In genomic region chrX:82948630-82949029, GRCm38 (mm10) we compare ENCODE assay signal across 8 mouse cellular contexts. TPM values are rescaled to one million over a fixed set of nuclear protein-coding genes. Genes with fewer than 3 reads are reported as not detected.
A peak's percentile ranks its signal among the peaks of the same experiment; 100 is the strongest.
DNase-seq lines count a peak whose midpoint lies in the region; ATAC-seq and TF ChIP-seq lines count a peak whose summit lies in the region.

Dmd (plus strand) TSS chrX:82948870.

- no peak for TF ChIP-seq EP300 in stomach, postnatal 0 days (optimal IDR thresholded peaks at IDR 0.05)

- 55% methylated on average over 3 of the region's 3 CpGs for WGBS in kidney, postnatal 0 days
- WGBS in forebrain, embryonic 10.5 days = 81% methylated on average over 3 of the region's 3 CpGs
- 38% methylated on average over 3 of the region's 3 CpGs for WGBS in heart, embryonic 16.5 days
- 46% methylated on average over 3 of the region's 3 CpGs for WGBS in stomach, postnatal 0 days

- H3K4me1 ChIP-seq in kidney, postnatal 0 days (replicated peaks; ENCODE audit: insufficient read depth, low read length) = no peaks in the 10 kb centered on the region
- H3K4me1 ChIP-seq in forebrain, embryonic 10.5 days = no peaks in the 10 kb centered on the region
- H3K4me1 ChIP-seq in heart, embryonic 16.5 days (ENCODE audit: control insufficient read depth, insufficient read depth, low read length) = no peaks in the 10 kb centered on the region
- H3K4me1 ChIP-seq in stomach, postnatal 0 days (replicated peaks; ENCODE audit: control insufficient read depth, insufficient read depth) = no peaks in the 10 kb centered on the region

- no peaks in the 10 kb centered on the region for H3K36me3 ChIP-seq in kidney, postnatal 0 days (ENCODE audit: insufficient read depth, low read length)
- no peaks in the 10 kb centered on the region for H3K36me3 ChIP-seq in forebrain, embryonic 10.5 days (replicated peaks)
- H3K36me3 ChIP-seq in heart, embryonic 16.5 days (ENCODE audit: control insufficient read depth, insufficient read depth) = no peaks in the 10 kb centered on the region
- H3K36me3 ChIP-seq in stomach, postnatal 0 days (ENCODE audit: control insufficient read depth, insufficient read depth, low read length) = no peaks in the 10 kb centered on the region

- no peak for TF ChIP-seq CTCF in kidney, postnatal 0 days (IDR thresholded peaks at IDR 0.05; ENCODE audit: low read depth)
- no peak for TF ChIP-seq CTCF in stomach, postnatal 0 days (IDR thresholded peaks at IDR 0.05; ENCODE audit: low read depth)

- no peaks in the 10 kb centered on the region for H3K9me3 ChIP-seq in kidney, postnatal 0 days (replicated peaks; ENCODE audit: low read length)
- no peaks in the 10 kb centered on the region for H3K9me3 ChIP-seq in forebrain, embryonic 10.5 days
- no peaks in the 10 kb centered on the region for H3K9me3 ChIP-seq in heart, embryonic 16.5 days (replicated peaks; ENCODE audit: control insufficient read depth, low read length)
- no peaks in the 10 kb centered on the region for H3K9me3 ChIP-seq in stomach, postnatal 0 days (ENCODE audit: control insufficient read depth, low read length)

- no peaks in the 10 kb centered on the region for H3K27me3 ChIP-seq in kidney, postnatal 0 days (ENCODE audit: insufficient read depth, low read length)
- no peaks in the 10 kb centered on the region for H3K27me3 ChIP-seq in forebrain, embryonic 10.5 days (ENCODE audit: poor library complexity, severe bottlenecking)
- H3K27me3 ChIP-seq in heart, embryonic 16.5 days (ENCODE audit: control insufficient read depth, insufficient read depth, low read length) = no peaks in the 10 kb centered on the region
- H3K27me3 ChIP-seq in stomach, postnatal 0 days (ENCODE audit: control insufficient read depth, insufficient read depth, low read length) = no peaks in the 10 kb centered on the region

- no peak within 1 kb of the TSS for H3K27ac ChIP-seq in kidney, postnatal 0 days
- H3K27ac ChIP-seq in forebrain, embryonic 10.5 days = no peak within 1 kb of the TSS
- H3K27ac ChIP-seq in heart, embryonic 16.5 days (ENCODE audit: low read length) = peak within 1 kb of the TSS; percentile 85
- no peak within 1 kb of the TSS for H3K27ac ChIP-seq in stomach, postnatal 0 days (replicated peaks)

- H3K4me2 ChIP-seq in kidney, postnatal 0 days (ENCODE audit: low read length) = no peak within 1 kb of the TSS
- H3K4me2 ChIP-seq in heart, embryonic 16.5 days (ENCODE audit: low read depth, low read length) = no peak within 1 kb of the TSS
- no peak within 1 kb of the TSS for H3K4me2 ChIP-seq in stomach, postnatal 0 days (replicated peaks; ENCODE audit: low read depth)

- no peak within 1 kb of the TSS for H3K9ac ChIP-seq in kidney, postnatal 0 days (ENCODE audit: low read depth, low read length)
- H3K9ac ChIP-seq in heart, embryonic 16.5 days (ENCODE audit: low read length) = peak within 1 kb of the TSS; percentile 64
- no peak within 1 kb of the TSS for H3K9ac ChIP-seq in stomach, postnatal 0 days (ENCODE audit: low read length)

- DNase-seq in kidney, postnatal 0 days (ENCODE audit: low spot score) = peak; percentile 16
- DNase-seq in kidney, postnatal 25 days = no peak
- no peak for DNase-seq in forebrain, embryonic 10.5 days (ENCODE audit: extremely low spot score, low spot score)
- no peak for DNase-seq in left cerebral cortex, postnatal 4 days
- no peak for DNase-seq in stomach, postnatal 0 days (ENCODE audit: low spot score)
- no peak for DNase-seq in spleen, adult 12 weeks (ENCODE audit: low spot score)
- DNase-seq in cerebellum, postnatal 10 days = no peak

- H3K4me3 ChIP-seq in kidney, postnatal 0 days (replicated peaks; ENCODE audit: low read depth, low read length) = no peak within 1 kb of the TSS
- no peak within 1 kb of the TSS for H3K4me3 ChIP-seq in forebrain, embryonic 10.5 days
- H3K4me3 ChIP-seq in heart, embryonic 16.5 days (ENCODE audit: low read length) = peak within 1 kb of the TSS; percentile 38
- no peak within 1 kb of the TSS for H3K4me3 ChIP-seq in stomach, postnatal 0 days (ENCODE audit: low read depth, low read length)

- ATAC-seq in kidney, postnatal 0 days (replicated peaks; ENCODE audit: low FRiP score, low read depth) = no peak
- ATAC-seq in heart, embryonic 16.5 days (replicated peaks; ENCODE audit: extremely low read depth, insufficient read depth, low FRiP score) = peak; percentile 98
- ATAC-seq in stomach, postnatal 0 days (ENCODE audit: low FRiP score, low TSS enrichment) = no peak; the same call in 1 of the 2 replicates

- intact Hi-C loops in left cerebral cortex, postnatal 4 days (cut with DNase I) = no loop called here

RNA-seq across cellular contexts. Expression of gene Dmd, which starts in this region (rescaled TPM):
- polyA plus RNA-seq in kidney, postnatal 0 days (2015; fragmentation: Nextera tagmentation; extraction: Ambion mirVana) = 16.4 and 16.9 TPM in 2 replicates
- 15.3 and 17.0 TPM in 2 replicates for polyA plus RNA-seq in forebrain, embryonic 10.5 days (2016; fragmentation: Nextera tagmentation; extraction: Ambion mirVana)
- polyA plus RNA-seq in heart, embryonic 16.5 days (2015; fragmentation: Nextera tagmentation; extraction: Ambion mirVana) = 31.5 and 31.6 TPM in 2 replicates
- 10 to 100 TPM; 70.0 to 72.7 TPM for total RNA-seq in left cerebral cortex, postnatal 4 days (2021)
- 15.5 and 16.2 TPM in 2 replicates for polyA plus RNA-seq in stomach, postnatal 0 days (2015; fragmentation: Nextera tagmentation; extraction: Ambion mirVana)
